Mouse (Mus musculus) cerebellum, adult 18-20 months (tissue): ENCODE measurements around the gene Prmt3.
A peak's percentile ranks its signal among the peaks of the same experiment; 100 is the strongest.

Experiments used
- DNase-seq, 2 experiments: peaks; one replicate each; pipeline ENCODE4 v3.0.0; 2021

Gene Prmt3

GRCm38 (mm10) chr7:49859820-49860219 lies 81.7 kb downstream of the Prmt3 start:
- no peak for DNase-seq

GRCm38 (mm10) chr7:49861196-49861595 lies 83.0 kb downstream of the Prmt3 start:
- DNase-seq, result no peak

DNA sequence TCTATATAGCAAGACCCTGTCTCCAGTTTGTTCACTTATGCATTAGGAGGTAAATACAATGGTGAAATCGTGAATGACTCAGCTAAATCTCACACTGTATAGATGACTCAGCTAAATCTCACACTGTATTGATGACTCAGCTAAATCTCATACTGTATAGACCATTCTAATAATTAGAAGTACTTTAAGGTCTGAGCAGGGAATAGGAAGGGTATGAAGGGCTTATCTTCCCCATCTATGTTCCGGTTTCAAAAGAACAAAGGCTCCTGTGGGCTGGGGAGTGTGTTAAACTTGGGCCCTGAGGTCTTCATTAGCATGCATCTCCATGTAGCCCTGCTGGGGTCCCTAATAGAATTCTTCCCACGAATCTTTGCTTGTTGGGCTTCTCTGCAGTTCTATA lies 85.6 kb downstream of the Prmt3 start:
- no peak for DNase-seq

- no peak for DNase-seq
Measured at GRCm38 (mm10) chr7:49869656-49870055, 91.5 kb downstream of the Prmt3 start.

DNA sequence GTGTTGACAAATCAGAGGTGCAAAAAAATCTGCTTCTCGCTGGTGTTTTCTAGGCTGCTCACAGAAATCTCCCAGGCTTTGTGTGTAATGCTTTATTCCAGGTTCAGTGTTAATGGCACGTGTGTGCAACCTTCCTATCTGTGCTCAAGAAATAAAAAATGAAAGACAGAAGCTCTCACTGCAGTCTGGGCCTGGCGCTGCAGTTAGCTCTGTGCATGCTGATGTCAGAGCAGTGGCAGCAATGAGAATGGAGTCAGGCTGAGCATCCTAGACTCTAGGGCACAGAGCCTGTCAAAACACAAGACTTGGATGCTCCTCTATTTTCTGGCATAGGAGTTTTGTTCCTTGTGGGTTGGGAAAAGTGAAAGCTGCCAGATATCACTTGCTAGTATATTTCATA lies 92.1 kb downstream of the Prmt3 start:
- no peak for DNase-seq

GRCm38 (mm10) chr7:49877307-49877706 lies 99.2 kb downstream of the Prmt3 start:
- no peak for DNase-seq

GRCm38 (mm10) chr7:49879051-49879450 lies 100.9 kb downstream of the Prmt3 start:
- no peak for DNase-seq

DNA sequence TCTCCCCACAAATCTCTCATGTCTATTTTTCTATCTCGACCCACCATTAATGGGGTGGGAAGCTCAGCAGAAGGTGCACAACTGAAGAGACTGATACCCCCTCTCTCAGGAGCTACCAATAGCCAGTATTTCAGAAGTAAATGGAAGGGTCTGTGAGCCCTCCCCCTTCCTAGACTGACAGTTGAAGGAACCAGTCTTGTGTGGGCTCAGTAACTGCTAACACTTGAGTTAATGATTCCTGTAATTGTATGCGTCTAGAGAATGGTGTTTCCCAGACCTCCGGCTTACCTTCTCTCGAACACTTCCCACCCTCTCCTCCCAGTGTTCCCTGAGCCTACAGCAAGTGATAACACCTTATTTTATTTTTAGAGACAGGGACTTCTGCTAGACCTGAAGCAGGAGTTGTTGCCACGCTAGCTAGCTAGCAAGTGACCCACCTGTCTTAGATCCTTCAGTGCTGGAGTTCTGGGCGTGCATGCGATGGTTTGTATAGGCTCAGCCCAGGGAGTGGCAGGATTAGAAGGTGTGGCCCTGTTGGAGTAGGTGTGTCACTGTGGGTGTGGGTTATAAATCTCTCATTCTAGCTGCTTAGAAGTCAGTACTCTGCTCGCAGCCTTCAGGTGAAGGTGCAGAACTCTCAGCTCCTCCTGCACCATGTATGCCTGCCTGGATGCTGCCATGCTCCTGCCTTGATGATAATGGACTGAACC lies 102.0 kb downstream of the Prmt3 start:
- no peak for DNase-seq

DNA sequence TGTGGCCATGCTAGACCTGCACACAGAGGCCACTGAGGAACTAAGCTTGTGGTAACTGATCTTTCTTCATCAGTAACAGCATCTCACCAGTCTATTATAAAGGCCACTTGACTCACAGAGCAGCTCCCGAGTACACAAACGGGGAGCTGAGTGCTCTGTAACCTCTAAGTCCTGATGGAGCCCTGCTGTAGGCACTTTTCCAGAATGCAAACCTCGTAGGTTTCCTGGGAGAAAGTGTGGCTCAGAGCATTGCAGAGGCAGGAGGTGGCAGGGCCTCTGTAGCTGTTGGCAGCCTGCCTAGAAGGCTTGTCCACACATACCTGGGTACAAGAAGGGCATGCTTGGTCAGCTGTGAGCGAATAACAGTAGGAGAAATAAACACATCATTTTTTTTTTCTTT lies 104.1 kb downstream of the Prmt3 start:
- peak; percentile 14 to 17 for DNase-seq

DNA sequence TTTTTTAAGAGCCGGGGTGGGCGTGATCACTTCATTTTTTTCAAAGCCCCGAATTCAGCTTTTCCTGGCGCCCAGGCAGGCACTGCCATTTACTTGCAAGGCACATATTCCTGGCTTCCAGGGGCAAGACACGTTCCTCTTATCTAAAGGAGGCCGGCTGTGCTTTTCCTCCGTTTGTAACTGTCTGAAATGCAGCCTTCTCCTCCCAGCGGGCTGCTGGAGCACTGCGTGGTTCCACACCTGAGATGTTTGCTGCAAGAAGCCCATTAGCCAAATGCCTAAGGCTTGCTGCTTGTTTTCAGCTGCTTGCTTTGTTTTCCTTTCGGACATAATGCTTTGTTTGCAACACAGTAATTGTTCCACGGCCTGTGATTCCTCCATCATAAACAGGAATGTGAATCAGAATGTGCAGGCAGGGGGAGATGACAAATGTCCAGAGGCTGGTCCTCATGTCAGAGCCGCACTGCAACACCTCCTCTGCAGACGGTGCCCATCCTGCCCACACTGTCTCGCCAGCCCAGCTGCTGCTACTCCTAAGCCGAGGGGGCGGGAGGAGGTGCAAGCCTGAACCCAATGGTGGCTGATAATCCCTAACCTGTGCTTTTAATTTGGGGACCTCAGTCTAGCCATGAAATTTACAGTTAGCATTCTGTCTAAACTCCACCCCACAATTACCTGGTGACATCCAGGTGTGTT lies 104.7 kb downstream of the Prmt3 start:
- no peak for DNase-seq

DNA sequence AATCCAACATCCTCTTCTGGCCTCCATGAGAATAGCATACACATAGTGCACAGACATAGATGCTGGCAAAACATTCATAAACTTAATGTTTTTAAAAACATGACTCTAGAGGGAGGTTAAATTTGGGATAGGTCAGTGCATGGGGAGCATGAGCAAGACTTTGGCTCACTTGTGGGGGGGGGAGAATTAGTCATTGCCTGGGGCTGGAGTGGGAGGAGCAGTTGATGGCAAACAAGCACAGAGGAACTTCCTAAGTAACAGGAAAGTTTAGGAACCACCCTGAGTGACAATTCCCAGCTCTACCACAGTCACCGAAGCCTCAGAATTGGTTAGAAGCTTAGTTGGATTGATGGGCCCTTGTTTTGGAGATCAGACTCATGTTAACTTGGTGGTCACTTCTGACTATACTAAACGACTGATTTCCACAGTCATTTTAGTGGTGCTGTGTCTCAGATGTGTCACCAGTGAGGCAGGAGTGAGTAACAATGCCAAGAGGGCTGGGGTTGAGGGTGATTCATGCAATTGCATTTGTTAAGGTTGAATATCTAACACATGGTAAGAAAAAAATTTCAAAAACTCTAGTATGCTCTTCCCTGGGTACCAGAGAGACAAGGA lies 109.7 kb downstream of the Prmt3 start:
- no peak for DNase-seq

DNA sequence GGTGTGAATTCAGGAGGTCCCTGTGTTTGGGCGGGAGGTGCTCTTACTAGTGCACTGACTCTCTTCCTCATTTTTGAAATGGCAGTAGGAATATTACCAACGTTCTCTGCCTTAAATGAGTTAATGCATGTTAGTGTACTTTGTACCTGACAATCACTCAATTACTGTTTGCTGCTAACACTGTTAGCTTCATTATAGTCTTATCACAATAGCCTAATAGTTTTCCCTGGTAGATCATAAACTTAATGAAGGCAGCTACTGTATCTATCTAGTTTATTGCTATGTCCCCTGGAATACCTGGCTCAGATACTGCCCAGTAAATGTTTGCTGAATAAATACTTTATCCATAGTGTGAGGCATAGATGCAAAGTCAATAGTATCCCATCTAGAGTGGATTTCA lies 116.6 kb downstream of the Prmt3 start:
- no peak for DNase-seq

GRCm38 (mm10) chr7:49895296-49895695 lies 117.2 kb downstream of the Prmt3 start:
- DNase-seq, result no peak

- DNase-seq, result no peak
Measured at GRCm38 (mm10) chr7:49902003-49902552, 123.9 kb downstream of the Prmt3 start.

GRCm38 (mm10) chr7:49907191-49908171 lies 129.3 kb downstream of the Prmt3 start:
- no peak for DNase-seq
